Mouse (Mus musculus) kidney, embryonic 14.5 days (tissue): ENCODE measurements around the gene Cfap57. TPM values are rescaled to one million over a fixed set of nuclear protein-coding genes. Genes with fewer than 3 reads are reported as not detected.

Experiments
- ATAC-seq: fragments of 200-750 bp; cut with Nextera tagmentation; 2 replicates; pipeline ENCODE4 v1.8.0; 2017; ENCODE audit warnings: moderate number of reproducible peaks, mild to moderate bottlenecking, moderate TSS enrichment, moderate library complexity; ENCODE audit not compliant: low FRiP score, low TSS enrichment
- H3K27ac ChIP-seq: fragments of 300-500 bp; sonication (generic); 2 replicates; pipeline ENCODE4 v1.5.1; 2014; ENCODE audit warnings: low read depth, mild to moderate bottlenecking, low read length, moderate library complexity, mixed read lengths
- H3K27me3 ChIP-seq: fragments of 300-500 bp; sonication (generic); 2 replicates; pipeline ENCODE4 v1.6.1; 2014; ENCODE audit warnings: mild to moderate bottlenecking, low read length; ENCODE audit not compliant: control insufficient read depth, insufficient read depth
- H3K36me3 ChIP-seq: fragments of 300-500 bp; sonication (generic); 2 replicates; pipeline ENCODE4 v1.6.1; 2014; ENCODE audit warnings: low read length, mixed read lengths; ENCODE audit not compliant: control insufficient read depth, insufficient read depth
- H3K4me1 ChIP-seq: fragments of 300-500 bp; sonication (generic); 2 replicates; pipeline ENCODE4 v1.6.1; 2014; ENCODE audit warnings: low read length, mixed read lengths; ENCODE audit not compliant: control insufficient read depth, insufficient read depth
- H3K4me2 ChIP-seq: fragments of 300-500 bp; sonication (generic); replicated peaks from 2 replicates; pipeline ENCODE4 v1.6.1; 2014; ENCODE audit warnings: low read depth, mild to moderate bottlenecking, low read length
- H3K4me3 ChIP-seq: fragments of 300-500 bp; sonication (generic); 2 replicates; pipeline ENCODE4 v1.5.1; 2014; ENCODE audit warnings: mild to moderate bottlenecking, low read length
- H3K9ac ChIP-seq: fragments of 300-500 bp; sonication (generic); 2 replicates; pipeline ENCODE4 v1.6.1; 2014; ENCODE audit warnings: low read depth, mild to moderate bottlenecking, low read length, moderate library complexity
- H3K9me3 ChIP-seq: fragments of 300-500 bp; sonication (generic); 2 replicates; pipeline ENCODE4 v1.6.1; 2016; ENCODE audit warnings: low read length; ENCODE audit not compliant: control insufficient read depth
- WGBS: fragments of 180-500 bp; shearing (Covaris S2); extraction: QIAGEN DNeasy Blood & Tissue Kit; methylation state at CpG from one replicate; pipeline ENCODE4 v1.1.7; 2014; 5-methylcytosine and 5-hydroxymethylcytosine counted together
- polyA plus RNA-seq: library from polyadenylated mRNA; unstranded; fragments of >200 nt; fragmentation: Nextera tagmentation; extraction: Ambion mirVana; gene quantifications from 2 replicates; pipeline ENCODE4 v1.2.1, GENCODE M21; 2014

Gene Cfap57
- polyA plus RNA-seq, 1 experiment from 2014 or later, result 0.08 TPM

DNA sequence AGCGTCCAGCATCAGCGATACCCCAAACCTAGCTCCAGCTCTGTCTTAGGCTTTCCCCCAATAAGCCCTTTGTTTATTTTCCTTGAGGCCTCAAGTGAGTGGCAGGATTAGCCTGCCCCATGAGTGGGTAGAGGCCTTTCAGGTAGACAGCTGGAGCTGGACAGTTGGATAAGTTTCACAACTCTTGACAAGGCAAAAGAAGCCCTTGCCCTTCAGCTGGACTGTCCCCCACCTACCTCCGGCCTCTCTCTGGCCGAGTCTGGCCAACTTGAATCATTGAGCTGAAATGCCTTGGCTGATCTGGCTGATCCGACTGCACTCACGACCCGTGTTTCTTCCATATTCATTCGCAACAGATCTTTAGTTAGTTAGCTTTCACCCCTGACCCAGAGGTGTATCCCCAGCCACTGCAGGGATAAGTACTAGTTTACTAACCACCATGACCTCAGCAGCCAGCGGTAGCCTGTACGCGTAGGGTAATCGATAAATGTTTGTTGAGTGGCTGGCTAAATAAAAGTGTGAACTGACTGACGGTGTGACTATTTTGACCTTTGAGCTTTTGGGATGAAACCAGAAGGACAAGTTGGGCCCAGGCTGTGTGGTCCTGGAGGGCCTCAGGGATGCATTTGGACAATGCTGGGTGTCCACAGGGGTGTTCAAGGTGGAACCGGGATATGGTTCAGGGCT lies 76.0 kb downstream of the Cfap57 start:
- 76% methylated on average over 14 of the region's 14 CpGs for WGBS
- Histone ChIP-seq H3K36me3 (no peaks in the 10 kb centered on the region), H3K9ac (no peak overlapping the region), H3K4me3 (peak overlapping the region; percentile 34; the same call in 1 of the 2 replicates), H3K9me3 (no peaks in the 10 kb centered on the region), H3K27ac (peak overlapping the region; percentile 38), H3K4me1 (0 out of 2 replicates have a peak, but pooled peaks cover 4% of the 10 kb centered on the region), H3K27me3 (no peaks in the 10 kb centered on the region), H3K4me2 (peak overlapping the region; percentile 53)
- no peak for ATAC-seq

DNA sequence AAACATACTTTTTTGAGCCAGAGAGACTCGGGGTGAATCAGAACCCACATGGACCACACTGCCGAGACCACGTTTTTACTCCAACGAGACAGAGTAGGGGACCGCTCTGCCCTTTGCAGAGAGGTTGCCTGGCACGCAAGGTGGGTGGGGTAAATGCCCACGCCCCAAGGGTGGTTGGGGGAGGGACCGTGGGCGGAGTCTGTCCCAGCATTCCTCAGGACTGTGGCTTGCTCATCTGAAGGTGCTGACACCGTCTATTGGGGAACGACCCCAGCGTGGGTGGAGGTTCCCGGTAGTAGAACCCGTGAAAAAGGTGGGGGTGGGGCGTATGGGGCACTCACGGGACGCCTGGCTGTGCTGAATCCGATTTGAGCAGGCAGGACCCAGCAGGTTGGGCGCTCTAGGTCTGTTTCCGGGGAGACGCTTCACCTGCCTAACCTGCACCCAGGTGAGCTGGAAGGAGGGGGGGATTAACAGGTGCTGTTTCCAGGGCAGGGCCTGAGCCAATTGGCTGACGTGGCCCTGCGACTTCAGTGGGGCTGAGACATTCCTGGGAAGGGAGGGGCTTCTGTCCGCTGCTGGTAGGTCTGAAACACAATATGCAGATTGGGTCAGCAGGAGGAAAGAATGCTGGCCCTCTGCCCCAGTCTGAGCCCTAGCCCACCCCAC lies 76.9 kb downstream of the Cfap57 start, which contains the start of gene Tmem125:
Gene Tmem125 (minus strand): TSS at position 453 of the 669 bp plus-strand sequence.
- peak within 1 kb of the TSS; percentile 38 for H3K27ac ChIP-seq
- H3K4me3 ChIP-seq, result peak within 1 kb of the TSS; percentile 34
- ATAC-seq, result peak; percentile 80
- peak within 1 kb of the TSS; percentile 32; the same call in 1 of the 2 replicates for H3K9ac ChIP-seq
- H3K36me3 ChIP-seq, result no peaks in the 10 kb centered on the region
- H3K4me1 ChIP-seq, result 0 out of 2 replicates have a peak, but pooled peaks cover 4% of the 10 kb centered on the region
- no peaks in the 10 kb centered on the region for H3K27me3 ChIP-seq
- peak within 1 kb of the TSS; percentile 53 for H3K4me2 ChIP-seq
- H3K9me3 ChIP-seq, result no peaks in the 10 kb centered on the region
- WGBS, result 1% methylated on average over 24 of the region's 24 CpGs

DNA sequence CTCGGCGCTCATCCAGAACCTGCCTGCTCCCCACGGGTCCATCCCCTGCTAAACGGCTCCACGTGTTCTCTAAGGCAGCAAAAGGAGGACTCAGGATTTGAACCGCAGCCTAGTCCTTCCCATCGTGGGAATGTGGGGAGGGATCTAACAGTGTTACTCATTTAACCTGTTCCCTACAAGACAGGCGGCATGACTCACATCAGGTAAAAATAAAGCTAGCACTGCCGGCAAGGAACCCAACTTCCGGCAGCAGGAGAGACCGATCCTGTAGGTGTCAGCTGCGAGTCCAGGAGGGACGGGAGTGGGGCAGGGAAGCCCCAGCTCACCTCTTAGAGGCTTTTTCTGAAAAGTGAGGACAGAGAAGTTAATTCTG lies 77.4 kb downstream of the Cfap57 start:
- 0 out of 2 replicates have a peak, but pooled peaks cover 4% of the 10 kb centered on the region for H3K4me1 ChIP-seq
- no peaks in the 10 kb centered on the region for H3K27me3 ChIP-seq
- peak overlapping the region; percentile 34 for H3K4me3 ChIP-seq
- ATAC-seq, result no peak
- H3K9ac ChIP-seq, result peak overlapping the region; percentile 32; the same call in 1 of the 2 replicates
- H3K36me3 ChIP-seq, result no peaks in the 10 kb centered on the region
- H3K27ac ChIP-seq, result peak overlapping the region; percentile 31; the same call in 1 of the 2 replicates
- 17% methylated on average over 13 of the region's 13 CpGs for WGBS
- peak overlapping the region; percentile 53 for H3K4me2 ChIP-seq
- H3K9me3 ChIP-seq, result no peaks in the 10 kb centered on the region

DNA sequence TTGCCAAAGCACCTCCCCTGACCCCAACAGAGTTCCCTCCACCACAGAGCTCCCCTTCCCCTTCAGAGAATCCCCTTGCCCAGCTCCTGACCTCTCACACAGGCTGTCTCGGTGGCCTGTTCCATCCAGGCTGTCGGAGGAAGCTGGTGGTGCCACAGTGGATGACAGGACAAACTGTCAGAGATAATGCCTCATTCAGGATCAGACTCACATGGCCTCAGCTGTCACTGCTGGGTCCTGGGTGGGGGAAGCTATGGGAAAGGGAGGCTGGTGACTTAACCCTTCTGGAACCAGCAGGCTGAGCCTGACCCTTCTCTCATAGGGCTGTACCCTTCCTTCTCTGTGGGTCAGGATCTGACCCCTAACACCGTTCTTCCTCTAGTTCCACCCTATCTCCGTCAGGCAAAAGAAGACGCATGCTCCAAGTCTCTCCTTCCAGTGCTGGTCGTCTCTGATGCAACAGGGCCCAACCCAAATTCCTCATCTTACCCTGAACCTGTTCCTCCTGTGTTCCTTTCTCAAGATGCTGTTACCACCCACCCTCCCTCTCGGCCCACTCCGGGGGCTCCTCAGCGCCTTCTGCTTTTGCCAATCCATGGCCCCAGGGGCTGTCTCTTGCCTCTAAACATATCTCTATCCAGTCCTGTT lies 77.9 kb downstream of the Cfap57 start:
- H3K4me1 ChIP-seq, result 0 out of 2 replicates have a peak, but pooled peaks cover 4% of the 10 kb centered on the region
- H3K9ac ChIP-seq, result peak overlapping the region; percentile 18; the same call in 1 of the 2 replicates
- peak overlapping the region; percentile 53 for H3K4me2 ChIP-seq
- H3K9me3 ChIP-seq, result no peaks in the 10 kb centered on the region
- 63% methylated on average over 9 of the region's 9 CpGs for WGBS
- no peaks in the 10 kb centered on the region for H3K27me3 ChIP-seq
- no peaks in the 10 kb centered on the region for H3K36me3 ChIP-seq
- no peak overlapping the region for H3K27ac ChIP-seq
- H3K4me3 ChIP-seq, result no peak overlapping the region; the same call in 1 of the 2 replicates
- no peak for ATAC-seq

DNA sequence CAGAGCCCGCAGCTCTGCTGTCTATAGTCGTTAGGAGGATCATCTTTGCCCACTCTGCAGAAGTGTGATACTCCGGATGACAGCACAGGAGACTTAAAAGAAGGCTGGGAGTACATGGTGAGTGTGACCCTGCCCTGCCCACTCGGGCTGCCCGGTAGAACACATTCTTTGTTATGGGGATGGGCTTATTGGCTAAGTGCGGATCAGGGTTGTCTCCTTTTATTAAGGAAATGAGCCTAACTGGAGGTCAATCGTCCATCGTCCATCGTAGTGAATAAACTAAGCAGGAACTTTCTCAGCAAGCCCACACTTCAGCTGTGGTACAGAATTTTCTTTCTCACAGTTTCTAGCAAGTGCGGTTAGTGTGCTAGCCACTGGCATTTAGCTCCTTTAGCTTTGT lies 80.7 kb downstream of the Cfap57 start:
- WGBS, result 17% methylated on average over 10 of the region's 10 CpGs
- H3K9ac ChIP-seq, result no peak overlapping the region
- ATAC-seq, result no peak

DNA sequence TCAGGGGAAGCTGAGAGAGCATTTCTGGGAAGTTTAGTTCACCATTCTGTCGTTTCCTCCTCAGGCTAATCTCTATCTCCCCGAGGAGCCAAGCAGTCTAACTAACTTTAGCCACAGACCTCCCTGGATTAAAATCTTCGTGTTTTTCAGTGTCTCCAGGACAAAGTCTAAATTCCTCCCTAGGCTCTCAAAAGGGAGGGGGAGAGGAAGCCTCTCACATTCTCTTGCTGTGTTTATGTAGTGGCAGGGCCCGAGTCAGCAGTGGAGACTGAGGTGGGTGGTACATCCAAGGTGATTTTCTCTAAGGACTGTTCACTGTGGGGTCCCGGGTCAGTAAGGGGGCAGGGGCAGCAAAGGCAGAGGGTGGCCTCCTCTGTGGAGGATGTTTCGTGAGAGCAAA lies 82.8 kb downstream of the Cfap57 start:
- WGBS, result 45% methylated on average over 6 of the region's 6 CpGs
- H3K4me1 ChIP-seq, result peaks cover 3% of the 10 kb centered on the region; the same call in 1 of the 2 replicates
- H3K4me3 ChIP-seq, result no peak overlapping the region
- no peak overlapping the region for H3K9ac ChIP-seq
- no peaks in the 10 kb centered on the region for H3K27me3 ChIP-seq
- no peak overlapping the region for H3K4me2 ChIP-seq
- H3K9me3 ChIP-seq, result no peaks in the 10 kb centered on the region
- H3K27ac ChIP-seq, result no peak overlapping the region
- H3K36me3 ChIP-seq, result no peaks in the 10 kb centered on the region
- ATAC-seq, result no peak

More for the DNA sequence above, 80.7 kb downstream of the Cfap57 start:
- Histone ChIP-seq H3K4me3 (no peak overlapping the region), H3K27ac (no peak overlapping the region), H3K4me2 (no peak overlapping the region), H3K27me3 (no peaks in the 10 kb centered on the region), H3K9me3 (no peaks in the 10 kb centered on the region), H3K4me1 (0 out of 2 replicates have a peak, but pooled peaks cover 4% of the 10 kb centered on the region), H3K36me3 (no peaks in the 10 kb centered on the region)

DNA sequence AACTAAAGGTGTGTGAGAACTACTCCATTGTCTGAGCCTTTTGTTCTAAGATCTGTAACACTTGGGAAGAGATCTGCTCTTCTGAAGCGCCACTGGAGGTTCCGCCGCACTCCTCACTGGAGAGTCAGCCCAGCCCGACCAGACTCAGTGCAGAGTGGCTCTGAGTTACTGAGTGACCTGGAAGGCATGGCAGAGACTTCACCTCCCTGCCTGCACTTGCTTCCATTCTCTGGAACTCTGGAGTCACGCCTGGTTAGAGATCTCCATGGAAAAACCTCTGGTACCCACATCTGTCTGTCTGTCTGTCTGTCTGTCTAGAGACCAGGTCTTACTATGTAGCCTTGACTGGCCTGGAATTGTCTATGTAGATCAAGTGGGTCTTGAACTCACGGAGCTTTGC lies 85.0 kb downstream of the Cfap57 start:
- H3K9ac ChIP-seq, result no peak overlapping the region
- 69% methylated on average over 6 of the region's 6 CpGs for WGBS
- peaks cover 8% of the 10 kb centered on the region for H3K4me1 ChIP-seq
- no peaks in the 10 kb centered on the region for H3K27me3 ChIP-seq
- no peaks in the 10 kb centered on the region for H3K36me3 ChIP-seq
- no peak for ATAC-seq
- no peak overlapping the region for H3K4me2 ChIP-seq
- no peak overlapping the region for H3K27ac ChIP-seq
- H3K4me3 ChIP-seq, result no peak overlapping the region
- H3K9me3 ChIP-seq, result no peaks in the 10 kb centered on the region

DNA sequence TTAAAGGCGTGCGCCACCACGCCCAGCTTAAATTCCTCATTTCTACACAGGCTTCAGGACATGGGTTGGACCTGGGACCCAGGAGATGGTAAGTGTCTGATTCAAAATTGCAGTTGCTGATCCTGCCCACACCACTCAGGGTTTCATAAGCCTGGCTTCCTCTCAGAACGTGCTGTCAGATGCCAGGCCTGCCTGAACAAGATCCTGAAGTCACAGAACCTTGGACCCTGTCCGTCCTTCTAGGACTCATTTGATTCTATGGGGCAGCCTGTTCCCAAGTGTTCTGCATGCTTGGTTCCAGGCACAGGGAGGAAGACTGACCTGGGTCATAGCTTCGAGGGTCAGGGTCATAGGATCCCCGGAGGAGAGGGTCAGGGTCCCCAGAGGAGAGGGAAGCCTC lies 87.0 kb downstream of the Cfap57 start:
- no peaks in the 10 kb centered on the region for H3K9me3 ChIP-seq
- H3K27me3 ChIP-seq, result no peaks in the 10 kb centered on the region
- H3K9ac ChIP-seq, result no peak overlapping the region; the same call in 1 of the 2 replicates
- H3K27ac ChIP-seq, result no peak overlapping the region
- no peak overlapping the region for H3K4me3 ChIP-seq
- H3K4me1 ChIP-seq, result peaks cover 8% of the 10 kb centered on the region
- WGBS, result 64% methylated on average over 7 of the region's 7 CpGs
- no peak overlapping the region for H3K4me2 ChIP-seq
- H3K36me3 ChIP-seq, result no peaks in the 10 kb centered on the region
- ATAC-seq, result no peak
